ENCODE assay signal across 16 mouse cellular contexts in the genomic region with DNA sequence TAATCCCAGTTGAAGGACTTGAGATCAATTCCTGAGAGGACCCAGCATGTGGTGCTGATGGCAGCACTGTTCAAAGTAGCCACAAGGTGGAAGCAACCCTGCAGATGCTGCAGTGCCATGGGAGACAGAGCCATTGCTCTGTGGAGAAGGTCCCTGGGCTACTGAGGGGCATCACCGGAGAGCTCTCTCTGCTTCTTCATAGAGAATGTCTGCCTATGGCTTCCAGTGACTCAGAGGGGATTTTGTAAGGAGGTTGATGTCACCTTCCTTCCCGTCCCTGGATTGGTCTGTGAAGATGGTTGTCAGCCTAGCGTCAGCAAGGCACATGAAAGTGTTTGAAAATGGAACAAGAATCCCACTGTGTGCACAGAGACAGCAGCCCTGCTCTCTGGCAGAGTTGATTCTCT. TPM values are rescaled to one million over a fixed set of nuclear protein-coding genes. Genes with fewer than 3 reads are reported as not detected.
DNase-seq lines count a peak whose midpoint lies in the region; ATAC-seq and TF ChIP-seq lines count a peak whose summit lies in the region.
"Not testable (repeated sequence)": the region's sequence is repeated elsewhere in the genome, so short reads cannot be mapped to it uniquely, and the experiment has no call there.
"Had no signal": no experiment of that assay in that cellular context is flagged by ENCODE, and none has a peak within 500 bp of the region (broad histone marks: within the 10 kb centered on the region; RNA-seq: fewer than 3 reads in every experiment).

No protein-coding gene starts in this region.

- TF ChIP-seq CTCF in heart, adult 2 months (IDR thresholded peaks at IDR 0.05), result peak; percentile 20; the same call in 1 of the 2 replicates
- TF ChIP-seq CTCF in kidney, adult 2 months (conservative IDR thresholded peaks at IDR 0.05; ENCODE audit: insufficient read depth, insufficient read length, low read depth, low read length), result peak; percentile 47
- TF ChIP-seq CTCF in layer of hippocampus, adult 2 months (conservative IDR thresholded peaks at IDR 0.05), result peak; percentile 51
- TF ChIP-seq CTCF in liver, postnatal 0 days (IDR thresholded peaks at IDR 0.05; ENCODE audit: low read depth), result peak; percentile 61

- 0 out of 2 replicates have a peak overlapping the region, but pooled peaks have one; percentile 47 for H3K4me2 ChIP-seq in liver, postnatal 0 days (ENCODE audit: low read depth, low read length)

- not testable (repeated sequence) for TF ChIP-seq POLR2A in heart, adult 2 months (IDR thresholded peaks at IDR 0.05; ENCODE audit: insufficient read depth, low read depth, low read length); kidney, adult 2 months (IDR thresholded peaks at IDR 0.05; ENCODE audit: low read depth, low read length)

- 52% methylated on average over 3 of the region's 3 CpGs for WGBS in heart, adult 2 months
- WGBS in kidney, adult 2 months, result 42% methylated on average over 3 of the region's 3 CpGs
- WGBS in liver, postnatal 0 days (ENCODE audit: insufficient replicate concordance), result 29% methylated on average over 3 of the region's 3 CpGs

- H3K9me3 ChIP-seq in liver, postnatal 0 days (ENCODE audit: low read length), result not testable (repeated sequence)

- intact Hi-C loops in heart, adult 2 months (cut with DNase I), result not testable (repeated sequence)

- not testable (repeated sequence) for H3K36me3 ChIP-seq in heart, adult 2 months (ENCODE audit: control insufficient read depth, insufficient read depth, low read length); kidney, adult 2 months (ENCODE audit: control insufficient read depth, insufficient read depth, low read length); liver, postnatal 0 days (replicated peaks; ENCODE audit: insufficient read depth, low read length)

- not testable (repeated sequence) for H3K9ac ChIP-seq in heart, adult 2 months (ENCODE audit: low read depth, low read length); liver, postnatal 0 days (replicated peaks)

- peak; percentile 68 for ATAC-seq in liver, postnatal 0 days
- ATAC-seq in monocyte, adult 5-6 weeks (replicated peaks; ENCODE audit: insufficient number of reproducible peaks, low FRiP score, low TSS enrichment, poor library complexity, severe bottlenecking), result peak; percentile 67

- DNase-seq in ES-CJ7 (ENCODE audit: low read depth, low spot score), result peak; percentile 43
- peak in 1 of 2 experiments; percentile 17 for DNase-seq in heart, adult 2 months
- peak; percentile 57 for DNase-seq in kidney, adult 2 months
- DNase-seq in layer of hippocampus, adult 2 months (ENCODE audit: low spot score in 2 of 2), result not testable (repeated sequence)
- peak; percentile 23 for DNase-seq in liver, postnatal 0 days
- DNase-seq in thymus, postnatal 4 days, result peak; percentile 13

- H3K4me1 ChIP-seq in brown adipose tissue, adult 24 weeks (ENCODE audit: control insufficient read depth, insufficient read depth, insufficient read length, low read length); heart, adult 2 months (ENCODE audit: control insufficient read depth, insufficient read depth, low read length); kidney, adult 2 months (ENCODE audit: control insufficient read depth, insufficient read depth, low read length); liver, postnatal 0 days (ENCODE audit: insufficient read depth): not testable (repeated sequence)

- H3K27ac ChIP-seq in brown adipose tissue, adult 24 weeks (replicated peaks; ENCODE audit: low read depth, low read length), result 0 out of 2 replicates have a peak overlapping the region, but pooled peaks have one; percentile 5
- H3K27ac ChIP-seq in heart, adult 2 months; kidney, adult 2 months (ENCODE audit: insufficient read depth, low read depth, low read length); layer of hippocampus, adult 2 months: not testable (repeated sequence)
- H3K27ac ChIP-seq in liver, postnatal 0 days (ENCODE audit: low read depth), result peak overlapping the region; percentile 76

- not testable (repeated sequence) for TF ChIP-seq EP300 in heart, adult 2 months (IDR thresholded peaks at IDR 0.05; ENCODE audit: insufficient read depth, low read depth, low read length); liver, postnatal 0 days (IDR thresholded peaks at IDR 0.05; ENCODE audit: low read depth)

- not testable (repeated sequence) for H3K4me3 ChIP-seq in brown adipose tissue, adult 24 weeks (ENCODE audit: insufficient read depth, low read depth, low read length); heart, adult 2 months; kidney, adult 2 months (ENCODE audit: insufficient read depth, low read depth, low read length); layer of hippocampus, adult 2 months; liver, postnatal 0 days (ENCODE audit: low read depth, low read length)

- H3K79me2 ChIP-seq in heart, adult 2 months (replicated peaks; ENCODE audit: control insufficient read depth, insufficient read depth, low read length), result not testable (repeated sequence)

- not testable (repeated sequence) for H3K27me3 ChIP-seq in heart, adult 2 months (ENCODE audit: control insufficient read depth, insufficient read depth, low read length); kidney, adult 2 months (replicated peaks; ENCODE audit: control insufficient read depth, insufficient read depth, low read length); liver, postnatal 0 days (ENCODE audit: insufficient read depth, low read length)

RNA-seq across cellular contexts. Expression of a gene that starts 0.6 kb away (rescaled TPM):
- 1.5 and 2.2 TPM in 2 replicates for polyA plus RNA-seq in brown adipose tissue, adult 24 weeks (2012; ENCODE audit: insufficient read depth, insufficient read length, missing spikeins)
- 1 to 10 TPM in 1 of 2 experiments, under 1 TPM in 1; 0.70 to 1.2 TPM for total RNA-seq in heart, adult 2 months (2021)
- 0.26 and 0.90 TPM in 2 replicates for polyA plus RNA-seq in heart, adult 2 months (2012; rRNA removed)
- 85.2 and 96.9 TPM in 2 replicates for polyA plus RNA-seq in kidney, adult 2 months (2012; rRNA removed)
- total RNA-seq in layer of hippocampus, adult 2 months (2021), result under 1 TPM; 0.44 to 0.59 TPM
- polyA plus RNA-seq in liver, postnatal 0 days (2015; fragmentation: Nextera tagmentation; extraction: Ambion mirVana), result 2.3 and 2.9 TPM in 2 replicates
- 76.0 to 85.9 TPM (median 84.7 TPM) in 3 replicates for total RNA-seq in monocyte, adult 5-6 weeks (2017)

RNA-seq across cellular contexts. Expression of a gene that starts 6.7 kb away (rescaled TPM):
- not detected in 2 replicates for polyA plus RNA-seq in brown adipose tissue, adult 24 weeks (2012; ENCODE audit: insufficient read depth, insufficient read length, missing spikeins)
- not detected for total RNA-seq in heart, adult 2 months (2021)
- polyA plus RNA-seq in heart, adult 2 months (2012; rRNA removed), result not detected in 2 replicates
- polyA plus RNA-seq in kidney, adult 2 months (2012; rRNA removed), result 0.20 and 0.22 TPM in 2 replicates
- not detected for total RNA-seq in layer of hippocampus, adult 2 months (2021)
- polyA plus RNA-seq in liver, postnatal 0 days (2015; fragmentation: Nextera tagmentation; extraction: Ambion mirVana), result not detected in 2 replicates
- total RNA-seq in monocyte, adult 5-6 weeks (2017), result not detected in 3 replicates
- total RNA-seq: adrenal gland, postnatal 36 days; gastrocnemius, postnatal 4 days; heart, postnatal 25 days; layer of hippocampus, adult 8-10 months; left cerebral cortex, postnatal 25 days had no signal
- polyA plus RNA-seq: embryonic facial prominence, embryonic 13.5 days; neural tube, embryonic 12.5 days; urinary bladder, adult 2 months had no signal

RNA-seq across cellular contexts. Expression of a gene that starts 8.8 kb away (rescaled TPM):
- polyA plus RNA-seq in brown adipose tissue, adult 24 weeks (2012; ENCODE audit: insufficient read depth, insufficient read length, missing spikeins), result 5.0 and 5.9 TPM in 2 replicates
- 1 to 10 TPM; 1.4 to 1.8 TPM for total RNA-seq in heart, adult 2 months (2021)
- polyA plus RNA-seq in heart, adult 2 months (2012; rRNA removed), result 0.64 and 4.2 TPM in 2 replicates
- 8.5 and 10.5 TPM in 2 replicates for polyA plus RNA-seq in kidney, adult 2 months (2012; rRNA removed)
- under 1 TPM in 1 of 2 experiments, not detected in 1; 0.54 TPM for total RNA-seq in layer of hippocampus, adult 2 months (2021)
- 28.8 and 29.4 TPM in 2 replicates for polyA plus RNA-seq in liver, postnatal 0 days (2015; fragmentation: Nextera tagmentation; extraction: Ambion mirVana)
- 1.6 to 5.2 TPM (median 4.0 TPM) in 3 replicates for total RNA-seq in monocyte, adult 5-6 weeks (2017)
- total RNA-seq: left cerebral cortex, postnatal 25 days had no signal
- polyA plus RNA-seq: neural tube, embryonic 12.5 days had no signal

RNA-seq across cellular contexts. Expression of a gene that starts 23.7 kb away (rescaled TPM):
- polyA plus RNA-seq in brown adipose tissue, adult 24 weeks (2012; ENCODE audit: insufficient read depth, insufficient read length, missing spikeins), result not detected in 2 replicates
- not detected for total RNA-seq in heart, adult 2 months (2021)
- polyA plus RNA-seq in heart, adult 2 months (2012; rRNA removed), result not detected in 2 replicates
- polyA plus RNA-seq in kidney, adult 2 months (2012; rRNA removed), result 3.2 and 5.1 TPM in 2 replicates
- not detected for total RNA-seq in layer of hippocampus, adult 2 months (2021)
- polyA plus RNA-seq in liver, postnatal 0 days (2015; fragmentation: Nextera tagmentation; extraction: Ambion mirVana), result 0.54 and 0.56 TPM in 2 replicates
- not detected in 3 replicates for total RNA-seq in monocyte, adult 5-6 weeks (2017)
- total RNA-seq: gastrocnemius, postnatal 4 days; heart, postnatal 25 days; layer of hippocampus, adult 8-10 months; left cerebral cortex, postnatal 25 days had no signal
- polyA plus RNA-seq: embryonic facial prominence, embryonic 13.5 days; neural tube, embryonic 12.5 days; urinary bladder, adult 2 months had no signal

RNA-seq across cellular contexts. Expression of a gene that starts 39.1 kb away (rescaled TPM):
- polyA plus RNA-seq in brown adipose tissue, adult 24 weeks (2012; ENCODE audit: insufficient read depth, insufficient read length, missing spikeins), result not detected in 2 replicates
- not detected for total RNA-seq in heart, adult 2 months (2021)
- polyA plus RNA-seq in heart, adult 2 months (2012; rRNA removed), result not detected in 2 replicates
- 129 and 166 TPM in 2 replicates for polyA plus RNA-seq in kidney, adult 2 months (2012; rRNA removed)
- not detected for total RNA-seq in layer of hippocampus, adult 2 months (2021)
- polyA plus RNA-seq in liver, postnatal 0 days (2015; fragmentation: Nextera tagmentation; extraction: Ambion mirVana), result 0.21 and 0.45 TPM in 2 replicates
- 1.2 TPM in 1 of 3 replicates, not detected in the others for total RNA-seq in monocyte, adult 5-6 weeks (2017)
- total RNA-seq: gastrocnemius, postnatal 4 days; heart, postnatal 25 days; layer of hippocampus, adult 8-10 months; left cerebral cortex, postnatal 25 days had no signal
- polyA plus RNA-seq: embryonic facial prominence, embryonic 13.5 days; neural tube, embryonic 12.5 days; urinary bladder, adult 2 months had no signal

Comparison
In these comparisons a context has a peak if more than half of its experiments do, and no peak if none do; other contexts are left out.
1. RNA of a gene that starts 0.6 kb away (polyA plus RNA-seq): 85.2 to 96.9 TPM in kidney, adult 2 months; 2.3 to 2.9 TPM in liver, postnatal 0 days, 1.5 to 2.2 TPM in brown adipose tissue, adult 24 weeks and 0.26 to 0.90 TPM in heart, adult 2 months; every median in the first group is over 10 times any median in the second.
2. Peak in every context shown above with its lines, with median percentiles within 50 percentile points of each other: CTCF ChIP-seq.